Mouse (Mus musculus): ENCODE measurements at regions not wholly inside any gene's neighbourhood (a gene's known extent, or its start where the extent isn't known, plus 50 kb on each side); places are given as distances from the start of the nearest gene placed in this dataset.
A peak's percentile ranks its signal among the peaks of the same experiment; 100 is the strongest.

GRCm38 (mm10) chr12:67326326-67326725 is 104.0 kb upstream of the Mdga2 start:
- Histone ChIP-seq H3K4me3 (ENCODE audit: low read depth, low read length) (no peak overlapping the region), H3K4me1 (ENCODE audit: control insufficient read depth, insufficient read depth, low read length) (no peaks in the 10 kb centered on the region), H3K9ac (ENCODE audit: low read length) (no peak overlapping the region), H3K27ac (ENCODE audit: low read depth, low read length) (no peak overlapping the region), H3K9me3 (replicated peaks; ENCODE audit: control insufficient read depth, low read length) (no peaks in the 10 kb centered on the region), H3K4me2 (ENCODE audit: low read length) (no peak overlapping the region), H3K27me3 (replicated peaks; ENCODE audit: control insufficient read depth, insufficient read depth, low read length) (no peaks in the 10 kb centered on the region), H3K36me3 (ENCODE audit: control insufficient read depth, insufficient read depth, low read length) (no peaks in the 10 kb centered on the region)
- DNase-seq (ENCODE audit: low spot score) (no peak), ATAC-seq (no peak)
- 34% methylated on average over 2 of the region's 2 CpGs for WGBS

GRCm38 (mm10) chr12:67325799-67326198 is 103.5 kb upstream of the Mdga2 start:
- ATAC-seq = no peak
- H3K27ac ChIP-seq (ENCODE audit: low read depth, low read length) = no peak overlapping the region
- 43% methylated on average over 1 of the region's 1 CpGs for WGBS
- H3K4me1 ChIP-seq (ENCODE audit: control insufficient read depth, insufficient read depth, low read length) = no peaks in the 10 kb centered on the region
- no peaks in the 10 kb centered on the region for H3K36me3 ChIP-seq (ENCODE audit: control insufficient read depth, insufficient read depth, low read length)
- no peak for DNase-seq (ENCODE audit: low spot score)
- H3K9me3 ChIP-seq (replicated peaks; ENCODE audit: control insufficient read depth, low read length) = no peaks in the 10 kb centered on the region
- H3K27me3 ChIP-seq (replicated peaks; ENCODE audit: control insufficient read depth, insufficient read depth, low read length) = no peaks in the 10 kb centered on the region
- H3K9ac ChIP-seq (ENCODE audit: low read length) = no peak overlapping the region
- H3K4me2 ChIP-seq (ENCODE audit: low read length) = no peak overlapping the region
- H3K4me3 ChIP-seq (ENCODE audit: low read depth, low read length) = no peak overlapping the region

- no peaks in the 10 kb centered on the region for H3K27me3 ChIP-seq (replicated peaks; ENCODE audit: control insufficient read depth, insufficient read depth, low read length)
- DNase-seq (ENCODE audit: low spot score) (no peak), ATAC-seq (no peak)
- H3K36me3 ChIP-seq (ENCODE audit: control insufficient read depth, insufficient read depth, low read length) = no peaks in the 10 kb centered on the region
- no peak overlapping the region for H3K9ac ChIP-seq (ENCODE audit: low read length)
- H3K27ac ChIP-seq (ENCODE audit: low read depth, low read length) = no peak overlapping the region
- WGBS = 71% methylated on average over 4 of the region's 4 CpGs
- no peak overlapping the region for H3K4me2 ChIP-seq (ENCODE audit: low read length)
- no peaks in the 10 kb centered on the region for H3K4me1 ChIP-seq (ENCODE audit: control insufficient read depth, insufficient read depth, low read length)
- no peak overlapping the region for H3K4me3 ChIP-seq (ENCODE audit: low read depth, low read length)
- no peaks in the 10 kb centered on the region for H3K9me3 ChIP-seq (replicated peaks; ENCODE audit: control insufficient read depth, low read length)
Measured at GRCm38 (mm10) chr12:67325335-67325734, 103.0 kb upstream of the Mdga2 start.

DNA sequence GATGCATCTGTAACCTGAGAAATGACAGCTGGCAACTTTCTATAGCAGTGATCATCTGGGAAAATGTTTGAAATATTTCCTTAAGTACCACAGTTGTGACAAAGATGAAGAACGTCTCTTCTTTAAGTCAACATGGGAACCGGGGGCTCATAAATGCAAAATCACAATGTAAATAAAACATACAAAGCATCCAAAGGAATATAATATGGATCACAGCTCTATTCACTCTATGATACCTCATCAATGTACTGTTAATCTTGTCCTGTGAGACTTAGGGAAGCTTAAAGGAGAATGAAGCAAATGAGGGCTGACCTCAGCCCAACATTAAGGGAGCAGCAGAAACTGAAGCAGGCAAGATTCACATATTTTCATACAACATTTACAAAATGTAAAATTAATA is 96.3 kb upstream of the Mdga2 start:
- Histone ChIP-seq H3K4me2 (ENCODE audit: low read length) (no peak overlapping the region), H3K9me3 (replicated peaks; ENCODE audit: control insufficient read depth, low read length) (no peaks in the 10 kb centered on the region), H3K9ac (ENCODE audit: low read length) (no peak overlapping the region), H3K4me3 (ENCODE audit: low read depth, low read length) (no peak overlapping the region), H3K27ac (ENCODE audit: low read depth, low read length) (no peak overlapping the region), H3K36me3 (ENCODE audit: control insufficient read depth, insufficient read depth, low read length) (no peaks in the 10 kb centered on the region), H3K27me3 (replicated peaks; ENCODE audit: control insufficient read depth, insufficient read depth, low read length) (no peaks in the 10 kb centered on the region), H3K4me1 (ENCODE audit: control insufficient read depth, insufficient read depth, low read length) (no peaks in the 10 kb centered on the region)
- DNase-seq (ENCODE audit: low spot score) (no peak), ATAC-seq (no peak)
- 86% methylated on average over 2 of the region's 2 CpGs for WGBS

DNA sequence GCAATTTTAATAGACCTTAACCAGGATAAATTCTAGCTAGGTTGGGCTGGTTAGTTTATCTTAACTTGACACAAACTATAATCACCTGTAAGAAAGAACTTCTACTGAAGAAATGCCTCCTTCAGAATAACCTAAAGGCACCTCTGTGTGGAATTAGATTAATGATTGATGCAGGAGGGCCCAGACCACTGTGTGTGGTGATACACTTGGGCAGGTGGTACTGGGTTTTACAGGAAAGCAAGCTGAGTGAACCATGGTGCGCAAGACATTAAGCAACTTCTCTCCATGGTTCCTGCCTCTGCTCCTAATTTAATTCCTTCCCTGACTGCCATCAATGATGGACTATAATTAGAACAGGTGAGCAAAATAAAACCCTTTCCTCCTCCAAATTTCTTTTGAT is 77.9 kb upstream of the Mdga2 start:
- 97% methylated on average over 1 of the region's 1 CpGs for WGBS
- DNase-seq (ENCODE audit: low spot score) (no peak), ATAC-seq (no peak)
- H3K4me3 ChIP-seq (ENCODE audit: low read depth, low read length) = no peak overlapping the region
- H3K9me3 ChIP-seq (replicated peaks; ENCODE audit: control insufficient read depth, low read length) = no peaks in the 10 kb centered on the region
- H3K4me2 ChIP-seq (ENCODE audit: low read length) = no peak overlapping the region
- no peaks in the 10 kb centered on the region for H3K27me3 ChIP-seq (replicated peaks; ENCODE audit: control insufficient read depth, insufficient read depth, low read length)
- no peak overlapping the region for H3K27ac ChIP-seq (ENCODE audit: low read depth, low read length)
- no peak overlapping the region for H3K9ac ChIP-seq (ENCODE audit: low read length)
- H3K36me3 ChIP-seq (ENCODE audit: control insufficient read depth, insufficient read depth, low read length) = no peaks in the 10 kb centered on the region
- no peaks in the 10 kb centered on the region for H3K4me1 ChIP-seq (ENCODE audit: control insufficient read depth, insufficient read depth, low read length)

DNA sequence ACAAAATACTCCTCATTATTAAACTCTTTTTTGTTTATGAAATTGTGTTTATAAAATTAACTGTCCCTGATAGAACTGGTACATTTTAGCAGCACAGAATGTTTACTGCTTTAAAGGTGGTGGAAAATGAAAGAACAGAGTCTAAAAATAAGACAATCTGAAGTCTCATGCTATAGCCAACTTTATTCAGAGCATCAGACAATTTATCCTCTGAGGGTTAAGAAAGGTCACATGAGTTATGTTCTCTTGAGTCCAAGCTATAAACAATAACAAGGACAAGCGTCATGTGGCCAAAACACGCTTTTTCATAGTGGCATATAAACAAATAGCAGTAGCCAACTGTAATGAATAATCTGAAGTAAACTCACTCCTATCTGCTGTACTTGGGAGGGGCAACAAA is 67.7 kb upstream of the Mdga2 start:
- Histone ChIP-seq H3K4me2 (ENCODE audit: low read length) (no peak overlapping the region), H3K27ac (ENCODE audit: low read depth, low read length) (no peak overlapping the region), H3K9ac (ENCODE audit: low read length) (no peak overlapping the region), H3K9me3 (replicated peaks; ENCODE audit: control insufficient read depth, low read length) (no peaks in the 10 kb centered on the region), H3K27me3 (replicated peaks; ENCODE audit: control insufficient read depth, insufficient read depth, low read length) (no peaks in the 10 kb centered on the region), H3K36me3 (ENCODE audit: control insufficient read depth, insufficient read depth, low read length) (no peaks in the 10 kb centered on the region), H3K4me3 (ENCODE audit: low read depth, low read length) (no peak overlapping the region), H3K4me1 (ENCODE audit: control insufficient read depth, insufficient read depth, low read length) (no peaks in the 10 kb centered on the region)
- no peak for DNase-seq (ENCODE audit: low spot score)
- ATAC-seq = no peak
- WGBS = 94% methylated on average over 2 of the region's 2 CpGs

- ATAC-seq = no peak
- DNase-seq (ENCODE audit: low spot score) = peak; percentile 48
- Histone ChIP-seq H3K9ac (ENCODE audit: low read length) (no peak overlapping the region), H3K4me1 (ENCODE audit: control insufficient read depth, insufficient read depth, low read length) (0 out of 2 replicates have a peak, but pooled peaks cover 4% of the 10 kb centered on the region), H3K27me3 (replicated peaks; ENCODE audit: control insufficient read depth, insufficient read depth, low read length) (no peaks in the 10 kb centered on the region), H3K4me3 (ENCODE audit: low read depth, low read length) (no peak overlapping the region), H3K4me2 (ENCODE audit: low read length) (no peak overlapping the region), H3K27ac (ENCODE audit: low read depth, low read length) (no peak overlapping the region), H3K36me3 (ENCODE audit: control insufficient read depth, insufficient read depth, low read length) (no peaks in the 10 kb centered on the region), H3K9me3 (replicated peaks; ENCODE audit: control insufficient read depth, low read length) (no peaks in the 10 kb centered on the region)
Measured at GRCm38 (mm10) chr12:67272863-67273262, 50.5 kb upstream of the Mdga2 start.

DNA sequence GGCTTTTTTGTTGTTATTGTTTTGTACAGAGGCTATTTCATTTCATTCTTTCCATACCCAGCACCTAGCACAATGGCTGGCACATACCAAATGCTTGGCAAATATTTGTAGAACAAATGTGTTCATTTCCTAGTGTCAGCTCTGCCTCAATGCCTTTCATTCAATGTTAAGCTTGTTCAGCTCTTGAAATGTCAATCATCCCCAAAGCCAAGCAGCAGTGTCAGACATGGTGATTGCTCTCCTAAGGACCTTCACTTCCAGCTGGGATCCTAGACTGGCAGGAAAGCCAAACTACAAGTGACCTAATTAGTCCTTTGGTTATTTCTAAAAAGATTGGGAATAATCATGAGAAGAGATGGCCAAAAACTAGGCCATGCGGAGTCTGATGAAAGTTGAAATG is 50.0 kb upstream of the Mdga2 start:
- H3K4me1 ChIP-seq (ENCODE audit: control insufficient read depth, insufficient read depth, low read length) = 0 out of 2 replicates have a peak, but pooled peaks cover 4% of the 10 kb centered on the region
- H3K36me3 ChIP-seq (ENCODE audit: control insufficient read depth, insufficient read depth, low read length) = no peaks in the 10 kb centered on the region
- H3K9me3 ChIP-seq (replicated peaks; ENCODE audit: control insufficient read depth, low read length) = no peaks in the 10 kb centered on the region
- H3K4me3 ChIP-seq (ENCODE audit: low read depth, low read length) = no peak overlapping the region
- H3K27me3 ChIP-seq (replicated peaks; ENCODE audit: control insufficient read depth, insufficient read depth, low read length) = no peaks in the 10 kb centered on the region
- H3K4me2 ChIP-seq (ENCODE audit: low read length) = no peak overlapping the region
- 36% methylated on average over 1 of the region's 1 CpGs for WGBS
- DNase-seq (ENCODE audit: low spot score) (peak; percentile 65), ATAC-seq (peak; percentile 70)
- no peak overlapping the region for H3K27ac ChIP-seq (ENCODE audit: low read depth, low read length)
- no peak overlapping the region for H3K9ac ChIP-seq (ENCODE audit: low read length)

Data from forebrain, embryonic 14.5 days (tissue).